Mouse (Mus musculus) embryonic facial prominence, embryonic 10.5 days (tissue): ENCODE measurements around the gene Ppil1. TPM values are rescaled to one million over a fixed set of nuclear protein-coding genes. Genes with fewer than 3 reads are reported as not detected.
A peak's percentile ranks its signal among the peaks of the same experiment; 100 is the strongest.

ENCODE experiments used
- DNase-seq: peaks from one replicate; pipeline ENCODE4 v3.0.0-alpha.2; 2017; ENCODE audit warnings: low spot score
- H3K27ac ChIP-seq: fragments of 300-500 bp; sonication (generic); replicated peaks from 2 replicates; pipeline ENCODE4 v1.5.1; 2016; ENCODE audit warnings: mild to moderate bottlenecking
- H3K27me3 ChIP-seq: fragments of 300-500 bp; sonication (generic); replicated peaks from 2 replicates; pipeline ENCODE4 v1.6.1; 2016; ENCODE audit warnings: low read depth, mild to moderate bottlenecking; ENCODE audit not compliant: poor library complexity, severe bottlenecking
- H3K36me3 ChIP-seq: fragments of 300-500 bp; sonication (generic); replicated peaks from 2 replicates; pipeline ENCODE4 v1.6.1; 2016; ENCODE audit warnings: mild to moderate bottlenecking, moderate library complexity
- H3K4me1 ChIP-seq: fragments of 300-500 bp; sonication (generic); 2 replicates; pipeline ENCODE4 v1.6.1; 2016
- H3K4me3 ChIP-seq: fragments of 300-500 bp; sonication (generic); 2 replicates; pipeline ENCODE4 v1.5.1; 2016; ENCODE audit warnings: mild to moderate bottlenecking, moderate library complexity
- H3K9me3 ChIP-seq: fragments of 300-500 bp; sonication (generic); 2 replicates; pipeline ENCODE4 v1.6.1; 2016; ENCODE audit warnings: mild to moderate bottlenecking
- WGBS: fragments of 180-500 bp; shearing (Covaris S2); methylation state at CpG from one replicate; pipeline ENCODE4 v1.1.7; 2016; 5-methylcytosine and 5-hydroxymethylcytosine counted together
- polyA plus RNA-seq: library from polyadenylated mRNA; unstranded; fragments of >200 nt; fragmentation: Nextera tagmentation; extraction: Ambion mirVana; gene quantifications from 2 replicates; pipeline ENCODE4 v1.2.1, GENCODE M21; 2016

Gene Ppil1
- polyA plus RNA-seq, result 219 and 227 TPM in 2 replicates

- Histone ChIP-seq H3K4me1 (peaks cover 54% of the 10 kb centered on the region), H3K27ac (peak within 1 kb of the TSS; percentile 97), H3K27me3 (no peaks in the 10 kb centered on the region), H3K9me3 (no peaks in the 10 kb centered on the region), H3K4me3 (peak within 1 kb of the TSS; percentile 79), H3K36me3 (peaks cover 29% of the 10 kb centered on the region)
- WGBS, result 7% methylated on average over 38 of the region's 38 CpGs
- DNase-seq, result peak; percentile 89
Observed at GRCm38 (mm10) chr17:29263840-29264633, at the start of gene Ppil1. Ppil1 (minus strand) TSS chr17:29264186.

GRCm38 (mm10) chr17:29313300-29313699, 49.3 kb upstream of the Ppil1 start:
- H3K36me3 ChIP-seq, result no peaks in the 10 kb centered on the region
- no peak for DNase-seq
- peaks cover 20% of the 10 kb centered on the region for H3K4me1 ChIP-seq
- H3K27ac ChIP-seq, result no peak overlapping the region
- peaks cover 6% of the 10 kb centered on the region; the same call in 1 of the 2 replicates for H3K9me3 ChIP-seq
- H3K27me3 ChIP-seq, result no peaks in the 10 kb centered on the region
- H3K4me3 ChIP-seq, result no peak overlapping the region

- Histone ChIP-seq H3K4me3 (no peak overlapping the region), H3K4me1 (peaks cover 23% of the 10 kb centered on the region), H3K27ac (no peak overlapping the region), H3K36me3 (no peaks in the 10 kb centered on the region), H3K9me3 (peaks cover 6% of the 10 kb centered on the region; the same call in 1 of the 2 replicates), H3K27me3 (peaks cover 4% of the 10 kb centered on the region; the same call in 1 of the 2 replicates)
- WGBS, result 90% methylated on average over 2 of the region's 2 CpGs
- DNase-seq, result no peak
Observed at GRCm38 (mm10) chr17:29312082-29312481, 48.1 kb upstream of the Ppil1 start.

- 90% methylated on average over 8 of the region's 8 CpGs for WGBS
- Histone ChIP-seq H3K4me1 (peaks cover 19% of the 10 kb centered on the region), H3K9me3 (peaks cover 6% of the 10 kb centered on the region; the same call in 1 of the 2 replicates), H3K36me3 (no peaks in the 10 kb centered on the region), H3K27me3 (peaks cover 4% of the 10 kb centered on the region; the same call in 1 of the 2 replicates), H3K27ac (no peak overlapping the region), H3K4me3 (no peak overlapping the region)
- DNase-seq, result no peak
Observed at GRCm38 (mm10) chr17:29311602-29312001, 47.6 kb upstream of the Ppil1 start.

GRCm38 (mm10) chr17:29310056-29310623, 46.2 kb upstream of the Ppil1 start:
- peaks cover 6% of the 10 kb centered on the region; the same call in 1 of the 2 replicates for H3K9me3 ChIP-seq
- H3K36me3 ChIP-seq, result no peaks in the 10 kb centered on the region
- H3K4me1 ChIP-seq, result peaks cover 19% of the 10 kb centered on the region
- H3K4me3 ChIP-seq, result no peak overlapping the region
- H3K27me3 ChIP-seq, result peaks cover 4% of the 10 kb centered on the region; the same call in 1 of the 2 replicates
- no peak overlapping the region for H3K27ac ChIP-seq
- WGBS, result 86% methylated on average over 21 of the region's 21 CpGs
- DNase-seq, result no peak

GRCm38 (mm10) chr17:29305871-29306270, 41.9 kb upstream of the Ppil1 start:
- H3K27me3 ChIP-seq, result peaks cover 4% of the 10 kb centered on the region; the same call in 1 of the 2 replicates
- 51% methylated on average over 7 of the region's 7 CpGs for WGBS

GRCm38 (mm10) chr17:29305058-29305806, 41.2 kb upstream of the Ppil1 start:
- H3K27me3 ChIP-seq, result peaks cover 4% of the 10 kb centered on the region; the same call in 1 of the 2 replicates
- 20% methylated on average over 15 of the region's 15 CpGs for WGBS
- peak overlapping the region; percentile 63 for H3K27ac ChIP-seq
- H3K4me1 ChIP-seq, result peaks cover 48% of the 10 kb centered on the region
- 0 out of 2 replicates have a peak overlapping the region, but pooled peaks have one; percentile 6 for H3K4me3 ChIP-seq
- no peaks in the 10 kb centered on the region for H3K9me3 ChIP-seq
- peak; percentile 39 for DNase-seq
- peaks cover 18% of the 10 kb centered on the region for H3K36me3 ChIP-seq

More at GRCm38 (mm10) chr17:29305871-29306270, 41.9 kb upstream of the Ppil1 start:
- Histone ChIP-seq H3K4me3 (0 out of 2 replicates have a peak overlapping the region, but pooled peaks have one; percentile 6), H3K36me3 (peaks cover 12% of the 10 kb centered on the region), H3K4me1 (peaks cover 48% of the 10 kb centered on the region), H3K27ac (peak overlapping the region; percentile 63), H3K9me3 (no peaks in the 10 kb centered on the region)
- DNase-seq, result no peak

GRCm38 (mm10) chr17:29304376-29305057, 40.5 kb upstream of the Ppil1 start:
- Histone ChIP-seq H3K27me3 (peaks cover 4% of the 10 kb centered on the region; the same call in 1 of the 2 replicates), H3K4me1 (peaks cover 48% of the 10 kb centered on the region), H3K9me3 (no peaks in the 10 kb centered on the region), H3K27ac (peak overlapping the region; percentile 27; the same call in 1 of the 2 replicates), H3K4me3 (no peak overlapping the region), H3K36me3 (peaks cover 25% of the 10 kb centered on the region)
- 55% methylated on average over 13 of the region's 13 CpGs for WGBS
- DNase-seq, result no peak

- Histone ChIP-seq H3K27ac (peak overlapping the region; percentile 83), H3K4me3 (no peak overlapping the region), H3K36me3 (peaks cover 32% of the 10 kb centered on the region), H3K4me1 (peaks cover 48% of the 10 kb centered on the region), H3K9me3 (no peaks in the 10 kb centered on the region), H3K27me3 (peaks cover 4% of the 10 kb centered on the region; the same call in 1 of the 2 replicates)
- 63% methylated on average over 3 of the region's 3 CpGs for WGBS
- DNase-seq, result no peak
Observed at GRCm38 (mm10) chr17:29303856-29304255, 39.9 kb upstream of the Ppil1 start.

- Histone ChIP-seq H3K36me3 (peaks cover 40% of the 10 kb centered on the region), H3K4me3 (no peak overlapping the region), H3K4me1 (peaks cover 48% of the 10 kb centered on the region), H3K27me3 (peaks cover 4% of the 10 kb centered on the region; the same call in 1 of the 2 replicates), H3K27ac (peak overlapping the region; percentile 83), H3K9me3 (no peaks in the 10 kb centered on the region)
- DNase-seq, result peak; percentile 64
- 40% methylated on average over 3 of the region's 3 CpGs for WGBS
Observed at GRCm38 (mm10) chr17:29303087-29303486, 39.1 kb upstream of the Ppil1 start.

- Histone ChIP-seq H3K4me3 (no peak overlapping the region), H3K4me1 (peaks cover 53% of the 10 kb centered on the region), H3K27me3 (no peaks in the 10 kb centered on the region), H3K27ac (peak overlapping the region; percentile 83; the same call in 1 of the 2 replicates), H3K9me3 (no peaks in the 10 kb centered on the region), H3K36me3 (peaks cover 46% of the 10 kb centered on the region)
- 81% methylated on average over 5 of the region's 5 CpGs for WGBS
- DNase-seq, result no peak
Observed at GRCm38 (mm10) chr17:29302149-29302548, 38.2 kb upstream of the Ppil1 start.
